Mouse (Mus musculus) adrenal gland, postnatal 10 days (tissue): ENCODE results near the gene Sp2. TPM values are rescaled to one million over a fixed set of nuclear protein-coding genes. Genes with fewer than 3 reads are reported as not detected.
A peak's percentile ranks its signal among the peaks of the same experiment; 100 is the strongest.

ENCODE experiments used
- DNase-seq: peaks from one replicate; pipeline ENCODE4 v3.0.0; 2021; ENCODE audit warnings: mixed read lengths
- total RNA-seq, 2 experiments: library from RNA; stranded (reverse); gene quantifications; 2 replicates each; pipeline ENCODE4 v1.2.3; 2021

Gene Sp2
- total RNA-seq, 2 experiments from 2014 or later = 14.3 to 16.3 TPM

- peak; percentile 63 for DNase-seq
These were observed 13.0 kb downstream of the Sp2 start for GRCm38 (mm10) chr11:96969746-96970145.

DNA sequence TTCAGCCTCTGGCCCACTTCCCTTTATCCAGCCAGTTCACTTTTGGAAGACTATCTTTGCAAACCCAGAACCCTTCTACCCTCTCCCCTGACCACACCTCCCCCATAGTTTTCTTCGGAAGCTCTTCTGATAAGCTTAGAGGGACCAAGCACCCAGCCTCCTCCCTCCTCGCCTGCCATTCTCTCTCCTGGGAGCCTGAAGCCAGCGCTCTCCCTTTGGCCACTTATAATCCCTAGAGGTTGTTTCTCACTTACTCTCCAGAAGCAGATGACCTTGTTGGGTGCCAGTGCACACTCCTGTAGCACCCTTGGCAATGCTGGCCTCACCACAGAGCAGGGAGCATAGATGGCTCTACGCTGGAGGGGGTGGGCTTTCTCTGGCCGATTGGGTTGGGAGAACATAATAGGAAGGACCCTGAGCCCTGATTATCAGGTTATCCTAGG, 13.5 kb downstream of the Sp2 start:
- DNase-seq = peak; percentile 55

DNA sequence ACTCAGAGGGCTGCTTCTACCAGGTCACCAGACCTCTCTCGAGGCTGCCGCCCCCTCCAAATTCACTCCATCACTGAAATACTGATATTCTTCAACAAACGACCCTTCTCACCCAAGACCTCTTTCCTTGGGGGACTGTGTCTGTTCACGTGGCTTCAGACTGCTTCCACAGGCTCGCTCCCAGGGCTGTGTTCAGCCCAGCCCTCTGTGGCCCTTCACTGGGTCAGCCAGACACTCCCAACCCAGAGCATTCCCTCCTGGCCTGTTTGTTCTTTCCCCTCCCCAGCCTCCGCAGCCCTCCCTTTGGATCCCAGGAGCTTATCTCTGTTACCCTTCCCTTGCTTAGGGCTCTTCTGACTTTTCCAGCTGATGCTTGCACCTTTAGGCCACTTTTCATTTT, 14.3 kb downstream of the Sp2 start:
- peak; percentile 41 for DNase-seq

DNA sequence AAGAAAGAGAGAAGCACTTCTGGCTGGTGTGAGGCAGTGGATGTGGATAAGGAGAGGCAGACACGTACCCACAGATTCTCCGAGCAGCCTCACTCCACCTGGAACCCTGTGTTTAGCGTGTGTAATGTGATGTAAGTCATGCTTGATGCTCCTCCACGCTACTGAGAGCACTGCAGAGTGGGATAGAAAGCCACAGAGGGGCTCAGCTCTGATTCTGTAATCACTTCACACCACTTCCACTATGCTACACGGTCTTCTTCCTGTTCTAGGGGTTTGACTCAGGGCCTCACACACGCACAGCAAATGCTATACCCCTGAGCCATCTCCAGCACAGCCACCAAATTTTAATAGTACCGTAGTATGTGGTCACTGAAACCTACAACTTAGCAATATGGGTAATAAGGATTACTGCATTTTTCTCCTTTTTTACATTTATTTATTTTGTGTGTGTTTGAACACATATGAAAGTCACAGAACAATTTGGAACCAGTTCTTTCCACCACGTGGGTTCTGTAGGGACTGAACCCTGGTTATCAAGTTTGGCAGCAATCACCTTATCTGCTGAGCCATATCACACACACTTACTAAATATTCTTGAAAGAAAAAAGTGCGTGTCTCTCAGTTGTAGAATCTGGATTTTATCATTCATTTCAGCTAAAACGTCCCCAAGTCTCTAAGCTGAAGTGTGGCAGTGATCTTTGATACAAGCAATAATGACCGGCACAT, 15.1 kb downstream of the Sp2 start:
- DNase-seq = no peak

- DNase-seq = peak; percentile 48
These were observed 15.7 kb downstream of the Sp2 start for GRCm38 (mm10) chr11:96966914-96967543.

GRCm38 (mm10) chr11:96966172-96966571, 16.6 kb downstream of the Sp2 start:
- no peak for DNase-seq

DNA sequence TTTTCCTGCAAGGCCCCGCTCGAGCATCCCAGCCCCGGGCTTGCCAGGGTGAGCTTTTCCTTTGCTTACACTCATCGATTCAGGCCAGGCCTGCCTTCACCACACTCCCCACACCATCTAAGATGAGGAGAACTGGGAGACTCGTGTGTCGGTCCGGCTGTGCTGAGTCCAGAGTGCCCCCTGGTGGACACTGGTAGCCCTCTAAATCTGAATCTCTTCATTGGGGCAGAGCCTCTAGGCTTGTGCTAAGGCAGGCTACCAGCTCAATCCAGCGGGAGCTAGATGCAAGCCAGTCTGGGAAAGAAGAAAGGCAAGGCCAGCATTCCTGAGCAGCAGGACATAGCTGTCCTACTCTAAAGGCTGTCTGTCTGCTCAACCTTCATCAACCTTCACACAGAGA, 19.2 kb downstream of the Sp2 start:
- DNase-seq = peak; percentile 95

DNA sequence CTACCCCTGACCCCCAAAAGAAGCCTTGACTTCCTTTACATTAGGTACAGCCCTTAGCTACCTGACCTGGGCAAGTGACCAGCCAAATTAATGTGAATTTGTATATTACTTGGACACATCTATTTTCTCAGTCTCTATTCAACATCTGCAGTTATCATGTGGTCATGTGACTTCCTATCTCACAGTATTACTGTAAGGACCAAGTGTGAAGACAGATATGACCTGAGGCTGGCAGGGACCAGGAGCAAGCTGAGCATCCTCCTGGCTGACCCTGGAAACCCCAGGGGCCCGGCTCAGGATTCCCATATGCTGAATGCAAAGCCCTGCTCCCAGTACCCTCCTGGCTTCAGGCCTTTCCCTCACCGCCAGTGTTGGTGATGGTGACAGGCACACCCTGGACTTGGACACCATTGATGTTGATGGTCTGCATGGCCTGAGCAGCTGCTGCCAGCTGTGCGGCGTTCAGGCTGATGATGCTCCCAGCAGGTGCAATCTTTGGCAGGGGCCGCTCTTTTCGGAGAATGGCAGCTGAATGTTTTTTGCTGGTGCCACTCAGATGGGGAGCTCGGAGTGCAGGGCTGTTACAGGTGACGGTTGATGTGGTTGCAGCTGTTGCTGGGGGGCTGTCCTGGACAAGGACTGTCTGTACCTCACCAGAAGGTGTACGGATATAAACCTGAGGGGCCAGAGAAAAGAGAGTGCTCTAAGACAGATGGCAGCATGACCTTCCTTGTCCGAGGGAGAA, 25.5 kb downstream of the Sp2 start:
- no peak for DNase-seq

DNA sequence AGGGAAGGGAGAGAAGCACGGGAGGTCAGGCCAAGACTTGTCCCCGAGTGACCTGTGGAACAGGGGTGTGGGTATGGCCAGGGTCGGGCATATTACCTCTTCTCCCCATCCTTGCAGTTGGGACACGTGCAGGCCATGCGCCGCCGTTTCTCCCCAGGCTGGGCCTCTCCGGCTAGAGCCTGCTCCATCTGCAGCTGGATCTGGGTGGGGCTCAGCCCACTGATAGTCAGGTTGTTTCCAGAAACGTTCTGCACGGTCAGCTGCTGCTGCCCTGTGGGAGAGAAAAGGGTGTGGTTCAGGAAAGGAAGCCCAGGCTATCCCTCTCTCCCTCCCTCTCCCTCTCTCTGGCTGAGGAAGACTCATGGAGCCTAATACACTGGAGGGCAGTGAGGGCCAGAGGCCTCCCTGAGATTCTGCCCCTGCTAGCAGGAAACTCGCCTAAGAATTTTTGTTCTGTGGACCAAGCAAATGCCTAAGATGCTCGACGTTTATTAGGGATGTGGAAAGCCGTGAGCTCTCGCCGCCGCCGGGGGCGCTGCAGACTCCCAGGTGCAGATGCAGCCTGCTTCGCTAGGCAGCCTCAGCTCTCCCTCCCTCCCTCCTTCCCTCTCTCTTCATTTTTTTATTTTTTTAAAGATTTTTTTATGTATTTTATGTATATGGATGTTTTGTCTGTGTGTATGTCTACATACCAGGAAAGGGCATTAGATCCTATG, 26.6 kb downstream of the Sp2 start:
- no peak for DNase-seq

DNA sequence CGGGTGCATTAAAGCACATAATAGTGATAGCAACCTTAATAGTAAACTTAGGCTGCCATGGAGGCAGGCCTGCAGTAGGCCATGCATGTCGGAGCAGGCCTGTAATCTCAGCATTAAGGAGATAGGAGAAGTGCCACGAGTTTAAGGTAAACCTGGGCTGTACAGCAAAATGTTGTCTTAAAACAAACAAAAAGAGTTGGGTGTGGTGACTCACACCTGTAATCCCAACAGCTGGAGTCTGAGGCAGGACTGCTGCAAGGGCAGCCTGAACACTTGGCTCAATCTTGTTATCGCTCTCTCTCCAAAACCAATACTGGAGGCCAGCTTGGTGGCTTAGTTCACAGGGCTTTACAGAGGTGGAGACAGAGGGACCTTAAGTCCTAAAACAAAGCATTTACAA, 27.7 kb downstream of the Sp2 start:
- no peak for DNase-seq

DNA sequence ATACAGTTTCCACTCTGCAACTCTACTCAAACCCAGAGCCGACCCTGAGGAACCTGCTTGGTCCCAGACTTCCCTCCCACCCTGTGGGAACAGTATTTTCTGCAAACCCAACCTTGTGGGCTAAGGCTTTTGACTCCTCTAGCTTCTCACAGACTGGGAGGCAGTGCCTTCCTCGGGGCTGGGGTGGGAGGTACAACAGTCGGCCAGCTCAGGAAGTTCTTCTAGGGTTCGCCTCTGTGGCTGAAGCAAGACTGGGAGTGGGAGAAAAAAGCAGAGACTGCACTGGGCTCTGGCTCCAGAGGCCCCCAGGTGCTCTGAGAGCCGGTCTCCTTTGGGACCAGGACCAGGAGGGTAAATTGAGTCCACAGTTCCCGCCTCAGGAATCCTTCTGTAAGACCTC, 29.9 kb downstream of the Sp2 start:
- DNase-seq = no peak

DNA sequence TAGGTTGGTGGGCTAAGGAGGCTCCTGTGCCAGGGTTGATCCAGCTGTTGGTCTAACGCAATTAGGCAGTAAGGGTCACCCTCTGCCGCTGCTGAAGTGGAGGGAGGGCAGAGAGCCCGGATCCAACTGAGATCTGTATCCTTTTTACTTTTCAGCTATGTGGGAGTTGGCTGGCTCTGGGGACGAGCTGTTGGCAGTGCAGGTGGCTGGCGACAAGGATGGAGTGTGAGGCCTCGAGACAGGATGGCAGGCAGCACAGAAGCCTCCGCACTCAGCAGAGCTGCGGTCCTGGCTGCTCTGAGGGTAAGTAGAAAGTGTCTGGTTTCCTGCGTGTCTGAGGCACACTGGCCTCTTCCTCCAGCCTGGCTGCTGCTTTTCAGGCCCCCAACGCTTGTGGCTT, 30.3 kb downstream of the Sp2 start:
- DNase-seq = no peak

- DNase-seq = no peak
These were observed 32.0 kb downstream of the Sp2 start for GRCm38 (mm10) chr11:96950767-96951166.

- DNase-seq = no peak
These were observed 34.9 kb downstream of the Sp2 start for GRCm38 (mm10) chr11:96947849-96948248.

GRCm38 (mm10) chr11:96946498-96946897, 36.3 kb downstream of the Sp2 start:
- no peak for DNase-seq

DNA sequence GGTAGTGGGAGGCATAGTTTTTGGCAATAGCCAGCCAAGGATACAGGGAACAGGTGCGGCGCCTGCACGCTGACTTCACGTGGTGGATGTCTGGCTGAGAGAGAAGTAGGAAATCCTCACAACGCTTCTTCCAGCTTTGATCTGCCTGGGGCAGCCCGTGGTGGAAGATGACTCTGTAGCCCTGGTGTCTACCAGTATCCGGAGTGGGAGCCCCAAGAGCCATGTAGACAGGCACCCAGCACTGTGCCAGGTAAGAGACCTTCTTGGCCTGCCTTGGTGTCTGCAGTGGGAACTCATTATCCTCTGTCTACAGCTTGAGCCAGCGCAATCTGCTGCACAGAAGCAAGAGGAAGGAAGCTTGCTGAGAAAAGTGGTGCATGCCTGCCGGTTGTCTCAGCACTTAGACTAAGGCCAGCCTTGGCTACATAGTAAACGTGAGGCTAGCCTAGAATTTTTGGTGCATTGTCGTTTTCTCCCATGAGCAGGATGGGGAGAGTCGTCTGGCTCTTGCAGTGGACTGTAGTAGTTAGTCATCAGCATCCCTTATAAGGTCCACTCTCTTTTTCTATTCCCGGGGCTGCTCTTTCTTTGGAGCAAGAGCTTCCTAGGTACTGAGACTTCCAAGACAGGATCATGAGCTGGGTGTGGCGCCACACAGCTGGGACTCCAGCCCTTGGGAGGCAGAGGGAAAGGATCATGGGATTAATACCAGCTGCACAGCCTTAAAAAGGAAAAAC, 37.7 kb downstream of the Sp2 start:
- no peak for DNase-seq

- peak; percentile 93 for DNase-seq
These were observed 38.9 kb downstream of the Sp2 start, which contains the start of gene Pnpo for GRCm38 (mm10) chr11:96943746-96944304. Pnpo (minus strand) TSS chr11:96943986.

GRCm38 (mm10) chr11:96941989-96942590, 40.7 kb downstream of the Sp2 start:
- no peak for DNase-seq

- DNase-seq = no peak
These were observed 41.9 kb downstream of the Sp2 start for GRCm38 (mm10) chr11:96940578-96941465.

DNA sequence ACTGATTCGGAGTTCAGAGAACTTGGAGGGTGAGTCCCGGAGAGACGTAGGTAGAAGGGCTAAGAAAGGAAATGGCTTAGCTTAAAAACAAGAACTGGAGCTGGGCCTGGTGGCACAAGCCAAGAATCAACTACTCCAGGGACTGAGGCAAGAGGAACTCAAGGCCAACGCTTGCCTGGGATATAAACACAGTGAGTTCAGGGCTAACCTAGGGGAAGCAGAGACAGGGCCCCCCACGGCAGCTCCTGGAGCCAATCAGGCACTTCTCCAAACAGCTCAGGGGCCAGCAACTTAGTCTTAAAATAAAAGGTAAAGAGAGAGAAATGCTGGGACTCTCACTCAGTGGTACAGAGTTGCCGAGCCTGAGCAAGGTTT, 44.3 kb downstream of the Sp2 start:
- DNase-seq = peak; percentile 57
